Mouse (Mus musculus): ENCODE results near the gene Pitx1. TPM values are rescaled to one million over a fixed set of nuclear protein-coding genes. Genes with fewer than 3 reads are reported as not detected.

The Pitx1 gene
- polyA plus RNA-seq, 1 experiment from 2014 or later, result 8.2 TPM

DNA sequence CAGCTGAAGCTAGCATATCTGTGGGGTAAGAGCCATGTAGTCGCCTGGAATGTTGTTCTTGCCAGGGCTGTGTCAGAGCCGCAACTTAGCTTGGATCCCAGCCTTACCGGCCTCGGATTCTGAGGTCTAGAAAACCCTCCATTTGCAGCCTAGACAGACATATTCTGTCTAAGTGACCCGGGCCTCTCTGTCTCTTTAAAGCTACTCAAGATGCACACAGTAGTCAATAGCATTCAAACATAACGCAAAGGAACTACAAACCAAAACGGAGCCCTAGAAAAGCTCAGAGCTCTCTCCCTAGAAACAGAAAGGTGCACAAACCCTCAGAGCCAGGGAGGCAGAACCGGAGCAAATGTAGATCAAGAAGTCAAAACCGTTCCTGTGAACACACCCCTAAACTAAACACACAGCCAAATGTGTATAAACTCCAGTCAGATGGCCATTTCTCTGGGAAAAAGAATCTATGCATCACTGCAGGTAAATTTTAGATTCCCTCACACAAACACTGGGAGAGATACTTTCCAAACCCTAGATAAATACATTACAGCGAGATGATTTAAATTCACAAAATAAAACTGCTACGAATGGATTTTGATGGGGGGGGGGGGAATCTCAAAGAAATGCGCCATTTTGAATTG, 6.9 kb downstream of the Pitx1 start:
- ATAC-seq, result no peak
- Histone ChIP-seq H3K36me3 (ENCODE audit: control insufficient read depth, insufficient read depth) (no peaks in the 10 kb centered on the region), H3K4me1 (replicated peaks; ENCODE audit: control insufficient read depth, insufficient read depth, low read length) (no peaks in the 10 kb centered on the region), H3K4me2 (replicated peaks; ENCODE audit: low read depth) (peak overlapping the region; percentile 89), H3K9ac (ENCODE audit: low read depth, low read length) (peak overlapping the region; percentile 49), H3K27me3 (replicated peaks; ENCODE audit: control insufficient read depth, insufficient read depth, low read length) (peaks cover 71% of the 10 kb centered on the region), H3K9me3 (ENCODE audit: control insufficient read depth) (no peaks in the 10 kb centered on the region), H3K4me3 (ENCODE audit: low read depth, low read length) (peak overlapping the region; percentile 59), H3K27ac (ENCODE audit: low read depth, low read length) (no peak overlapping the region)
- WGBS, result 4% methylated on average over 12 of the region's 12 CpGs
- TF ChIP-seq CTCF (IDR thresholded peaks at IDR 0.05; ENCODE audit: low read depth), result no peak

DNA sequence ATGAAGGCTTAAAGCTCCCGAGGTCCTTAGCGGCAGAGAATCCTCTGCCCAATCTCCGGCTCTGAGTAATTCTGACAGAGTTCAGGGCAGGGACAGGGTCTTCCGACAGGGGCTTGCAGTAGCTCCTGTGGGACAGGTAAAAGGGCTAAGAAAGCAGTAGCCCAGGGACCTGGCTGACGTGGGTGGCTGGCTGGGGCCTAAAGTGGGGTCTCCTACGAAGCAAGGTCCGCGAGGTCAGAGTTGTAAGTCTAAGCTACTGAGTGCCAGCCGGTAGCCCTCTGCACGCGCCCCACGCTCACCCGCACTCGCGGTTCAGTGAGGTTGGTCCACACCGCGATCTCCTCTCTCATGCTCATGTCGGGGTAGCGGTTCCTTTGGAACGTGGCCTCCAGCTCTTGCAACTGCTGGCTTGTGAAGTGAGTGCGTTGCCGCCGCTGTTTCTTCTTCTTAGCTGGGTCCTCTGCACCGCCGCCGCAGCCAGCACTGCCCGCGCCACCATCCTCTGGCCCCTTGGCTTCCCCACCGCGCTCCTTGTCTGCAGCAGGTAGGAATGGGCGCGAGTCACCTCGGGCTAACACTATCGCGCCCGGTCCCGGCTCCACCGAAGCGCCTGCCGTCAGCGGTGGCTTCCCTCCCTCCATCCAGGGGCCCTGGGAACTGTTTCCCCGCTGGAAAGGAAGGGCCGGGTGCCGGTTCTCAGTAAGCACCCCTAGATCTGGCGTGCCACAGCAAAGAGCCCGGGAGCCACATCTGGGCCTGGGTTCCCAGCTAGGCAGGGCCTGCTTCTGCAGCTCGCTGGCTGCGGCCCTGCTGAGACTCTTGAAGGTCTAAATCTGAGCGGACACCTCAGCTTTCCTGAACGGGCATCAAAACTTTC, 7.6 kb downstream of the Pitx1 start:
- TF ChIP-seq CTCF (IDR thresholded peaks at IDR 0.05; ENCODE audit: low read depth), result no peak
- Histone ChIP-seq H3K27ac (ENCODE audit: low read depth, low read length) (no peak overlapping the region), H3K4me3 (ENCODE audit: low read depth, low read length) (peak overlapping the region; percentile 59), H3K9me3 (ENCODE audit: control insufficient read depth) (no peaks in the 10 kb centered on the region), H3K36me3 (ENCODE audit: control insufficient read depth, insufficient read depth) (no peaks in the 10 kb centered on the region), H3K27me3 (replicated peaks; ENCODE audit: control insufficient read depth, insufficient read depth, low read length) (peaks cover 68% of the 10 kb centered on the region), H3K9ac (ENCODE audit: low read depth, low read length) (peak overlapping the region; percentile 49), H3K4me1 (replicated peaks; ENCODE audit: control insufficient read depth, insufficient read depth, low read length) (no peaks in the 10 kb centered on the region), H3K4me2 (replicated peaks; ENCODE audit: low read depth) (peak overlapping the region; percentile 89)
- WGBS, result 3% methylated on average over 49 of the region's 50 CpGs
- ATAC-seq, result no peak; the same call in 1 of the 2 replicates

DNA sequence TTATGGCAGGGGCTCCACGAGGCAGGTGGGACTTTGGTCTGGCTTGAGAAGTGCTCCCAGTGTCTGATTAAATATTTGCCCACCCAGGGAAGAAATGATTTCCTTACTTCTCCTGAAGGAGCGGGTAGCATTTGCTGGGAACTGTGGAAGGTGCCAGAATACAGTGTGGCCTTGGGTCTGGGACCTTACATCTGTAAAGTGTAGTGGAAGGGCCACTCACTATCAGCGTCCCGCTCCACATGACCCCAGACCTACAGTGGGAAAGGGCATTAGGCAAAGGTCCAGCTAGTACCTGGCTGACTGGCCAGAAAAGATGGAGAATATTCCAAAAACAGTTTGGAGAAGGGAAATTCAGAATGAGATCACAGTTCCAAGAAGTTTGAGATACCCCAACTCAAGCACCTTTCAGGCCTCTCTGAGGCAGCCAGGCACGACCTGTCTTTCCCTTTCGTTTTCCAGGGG, 8.3 kb downstream of the Pitx1 start:
- ATAC-seq, result 0 out of 2 replicates have a peak, but pooled peaks have one; percentile 39
- Histone ChIP-seq H3K4me3 (ENCODE audit: low read depth, low read length) (peak overlapping the region; percentile 59), H3K9ac (ENCODE audit: low read depth, low read length) (peak overlapping the region; percentile 49; the same call in 1 of the 2 replicates), H3K4me1 (replicated peaks; ENCODE audit: control insufficient read depth, insufficient read depth, low read length) (no peaks in the 10 kb centered on the region), H3K9me3 (ENCODE audit: control insufficient read depth) (no peaks in the 10 kb centered on the region), H3K36me3 (ENCODE audit: control insufficient read depth, insufficient read depth) (no peaks in the 10 kb centered on the region), H3K27me3 (replicated peaks; ENCODE audit: control insufficient read depth, insufficient read depth, low read length) (peaks cover 61% of the 10 kb centered on the region), H3K27ac (ENCODE audit: low read depth, low read length) (0 out of 2 replicates have a peak overlapping the region, but pooled peaks have one; percentile 17), H3K4me2 (replicated peaks; ENCODE audit: low read depth) (peak overlapping the region; percentile 89)
- TF ChIP-seq CTCF (IDR thresholded peaks at IDR 0.05; ENCODE audit: low read depth), result no peak
- 6% methylated on average over 6 of the region's 6 CpGs for WGBS

DNA sequence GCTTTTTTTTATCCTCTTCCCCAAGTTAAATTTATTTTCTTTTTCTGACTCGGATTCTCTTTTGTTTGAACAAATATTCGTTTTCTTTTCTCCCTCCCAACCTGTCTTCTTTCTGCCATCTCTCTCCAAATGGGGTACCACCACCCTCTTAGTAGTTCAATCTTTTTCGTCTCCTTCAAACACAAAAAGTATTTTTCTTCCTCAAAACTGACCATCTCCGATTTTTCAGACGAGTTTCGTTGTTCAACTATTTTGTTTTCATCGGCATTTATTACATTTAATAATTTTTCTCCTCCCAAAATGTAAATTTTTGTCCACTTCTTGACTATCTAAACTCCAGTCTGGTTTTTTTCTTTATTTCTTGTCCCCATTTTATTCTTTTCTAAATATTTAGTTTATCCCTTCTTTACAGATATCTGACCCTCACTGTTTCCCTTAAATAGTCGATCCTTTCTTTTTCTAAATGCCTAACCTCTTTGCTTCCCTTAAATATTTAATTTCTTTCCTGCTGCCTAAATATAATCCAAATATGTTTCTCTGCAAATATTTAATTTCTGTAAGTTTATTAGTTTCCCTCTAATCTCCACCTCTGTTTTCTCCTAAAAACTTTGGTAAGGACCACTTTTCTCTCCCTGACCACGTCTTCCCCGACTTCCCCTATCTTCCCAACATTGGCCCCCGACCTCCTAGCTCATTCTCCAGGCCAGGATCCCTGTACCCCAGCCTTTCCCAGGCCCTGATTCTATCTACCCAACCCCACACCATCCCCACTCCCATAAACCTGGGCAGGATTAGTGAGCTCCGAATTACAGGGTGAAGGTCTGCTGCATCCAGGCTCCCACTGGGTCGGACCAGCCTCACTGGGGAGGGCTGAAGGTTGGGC, 9.0 kb downstream of the Pitx1 start:
- Histone ChIP-seq H3K4me2 (replicated peaks; ENCODE audit: low read depth) (peak overlapping the region; percentile 89), H3K4me1 (replicated peaks; ENCODE audit: control insufficient read depth, insufficient read depth, low read length) (no peaks in the 10 kb centered on the region), H3K36me3 (ENCODE audit: control insufficient read depth, insufficient read depth) (no peaks in the 10 kb centered on the region), H3K27me3 (replicated peaks; ENCODE audit: control insufficient read depth, insufficient read depth, low read length) (peaks cover 54% of the 10 kb centered on the region), H3K9me3 (ENCODE audit: control insufficient read depth) (no peaks in the 10 kb centered on the region), H3K27ac (ENCODE audit: low read depth, low read length) (0 out of 2 replicates have a peak overlapping the region, but pooled peaks have one; percentile 17), H3K9ac (ENCODE audit: low read depth, low read length) (peak overlapping the region; percentile 34; the same call in 1 of the 2 replicates), H3K4me3 (ENCODE audit: low read depth, low read length) (peak overlapping the region; percentile 59)
- ATAC-seq, result no peak
- no peak for TF ChIP-seq CTCF (IDR thresholded peaks at IDR 0.05; ENCODE audit: low read depth)
- 23% methylated on average over 13 of the region's 13 CpGs for WGBS

DNA sequence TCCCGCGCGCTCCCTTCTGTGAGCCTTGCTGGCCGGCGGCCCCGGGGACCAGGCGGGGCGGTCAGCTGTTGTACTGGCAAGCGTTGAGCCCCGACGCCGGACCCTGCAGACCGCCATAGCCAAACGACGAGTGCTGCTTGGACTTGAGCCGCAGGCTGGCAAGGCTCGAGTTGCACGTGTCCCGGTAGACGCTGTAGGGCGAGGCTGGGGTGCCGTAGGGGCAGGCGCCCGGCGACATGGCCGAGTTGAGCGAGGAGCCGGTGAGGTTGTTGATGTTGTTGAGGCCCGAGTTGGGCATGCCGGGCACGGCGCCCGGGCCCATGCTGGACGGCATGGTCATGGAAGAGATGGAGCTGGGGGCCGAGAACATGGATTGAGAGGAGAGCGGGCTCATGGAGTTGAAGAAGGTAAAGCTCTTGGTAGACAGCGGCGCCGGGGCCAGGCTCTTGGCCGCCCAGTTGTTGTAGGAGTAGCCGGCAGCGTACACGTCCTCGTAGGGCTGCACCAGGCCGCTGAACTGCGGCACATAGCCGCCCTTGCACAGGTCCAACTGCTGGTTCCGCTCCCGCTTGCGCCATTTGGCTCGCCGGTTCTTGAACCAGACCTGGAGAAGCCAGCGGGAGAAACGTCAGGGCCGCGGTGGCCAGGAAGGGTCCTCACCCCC, 9.9 kb downstream of the Pitx1 start:
- no peak overlapping the region for H3K27ac ChIP-seq (ENCODE audit: low read depth, low read length)
- H3K4me3 ChIP-seq (ENCODE audit: low read depth, low read length), result peak overlapping the region; percentile 29

More for the DNA sequence above, 9.9 kb downstream of the Pitx1 start:
- WGBS, result 17% methylated on average over 56 of the region's 56 CpGs
- Histone ChIP-seq H3K27me3 (replicated peaks; ENCODE audit: control insufficient read depth, insufficient read depth, low read length) (peaks cover 55% of the 10 kb centered on the region), H3K9me3 (ENCODE audit: control insufficient read depth) (no peaks in the 10 kb centered on the region), H3K9ac (ENCODE audit: low read depth, low read length) (peak overlapping the region; percentile 34; the same call in 1 of the 2 replicates), H3K4me2 (replicated peaks; ENCODE audit: low read depth) (peak overlapping the region; percentile 61), H3K36me3 (ENCODE audit: control insufficient read depth, insufficient read depth) (no peaks in the 10 kb centered on the region), H3K4me1 (replicated peaks; ENCODE audit: control insufficient read depth, insufficient read depth, low read length) (no peaks in the 10 kb centered on the region)
- no peak for TF ChIP-seq CTCF (IDR thresholded peaks at IDR 0.05; ENCODE audit: low read depth)
- ATAC-seq, result no peak
